Mouse (Mus musculus) hindbrain, postnatal 0 days (tissue): Measurements from ENCODE around the gene Lix1l. TPM values are rescaled to one million over a fixed set of nuclear protein-coding genes. Genes with fewer than 3 reads are reported as not detected.
"Not testable (repeated sequence)": the region's sequence is repeated elsewhere in the genome, so short reads cannot be mapped to it uniquely, and the experiment has no call there.

Experiments used
- ATAC-seq: fragments of 200-750 bp; cut with Nextera tagmentation; 2 replicates; pipeline ENCODE4 v1.8.0; 2017; ENCODE audit warnings: mild to moderate bottlenecking, moderate TSS enrichment, moderate library complexity
- DNase-seq: peaks from one replicate; pipeline ENCODE4 v3.0.0-alpha.2; 2015; ENCODE audit warnings: low spot score
- H3K27ac ChIP-seq: fragments of 300-500 bp; sonication (generic); 2 replicates; pipeline ENCODE4 v1.5.1; 2014; ENCODE audit warnings: mild to moderate bottlenecking
- H3K27me3 ChIP-seq: fragments of 300-500 bp; sonication (generic); 2 replicates; pipeline ENCODE4 v1.6.1; 2014; ENCODE audit warnings: low read length, mixed read lengths; ENCODE audit not compliant: insufficient read depth
- H3K36me3 ChIP-seq: fragments of 300-500 bp; sonication (generic); 2 replicates; pipeline ENCODE4 v1.6.1; 2014; ENCODE audit warnings: low read length, mixed read lengths; ENCODE audit not compliant: insufficient read depth
- H3K4me1 ChIP-seq: fragments of 300-500 bp; sonication (generic); 2 replicates; pipeline ENCODE4 v1.6.1; 2014; ENCODE audit warnings: antibody characterized with exemption, low read length, mixed read lengths; ENCODE audit not compliant: insufficient read depth
- H3K4me2 ChIP-seq: fragments of 300-500 bp; sonication (generic); 2 replicates; pipeline ENCODE4 v1.6.1; 2014; ENCODE audit warnings: low read depth, mild to moderate bottlenecking, low read length, moderate library complexity, mixed read lengths
- H3K4me3 ChIP-seq: fragments of 300-500 bp; sonication (generic); 2 replicates; pipeline ENCODE4 v1.5.1; 2014; ENCODE audit warnings: low read length
- H3K9ac ChIP-seq: fragments of 300-500 bp; sonication (generic); replicated peaks from 2 replicates; pipeline ENCODE4 v1.6.1; 2014; ENCODE audit warnings: mild to moderate bottlenecking, low read length, moderate library complexity, mixed read lengths
- H3K9me3 ChIP-seq: fragments of 300-500 bp; sonication (generic); 2 replicates; pipeline ENCODE4 v1.6.1; 2016; ENCODE audit warnings: low read length, mixed read lengths
- CTCF ChIP-seq: IDR thresholded peaks from 2 replicates; pipeline ENCODE4 v1.5.1; 2016; ENCODE audit warnings: antibody characterized with exemption, control low read depth, low read depth
- WGBS: fragments of 180-500 bp; shearing (Covaris S2); extraction: QIAGEN DNeasy Blood & Tissue Kit; methylation state at CpG from one replicate; pipeline ENCODE4 v1.1.7; 2014; 5-methylcytosine and 5-hydroxymethylcytosine counted together
- polyA plus RNA-seq: library from polyadenylated mRNA; unstranded; fragments of >200 nt; fragmentation: Nextera tagmentation; extraction: Ambion mirVana; gene quantifications from 2 replicates; pipeline ENCODE4 v1.2.1, GENCODE M21; 2015
- total RNA-seq: library from RNA; depleted of rRNA; stranded (reverse); fragments of >200 nt; gene quantifications from 2 replicates; pipeline ENCODE4 v1.2.3, GENCODE M21; 2014

Lix1l gene
- total and polyA plus RNA-seq, 2 experiments from 2014 or later, result 3.9 to 48.4 TPM

DNA sequence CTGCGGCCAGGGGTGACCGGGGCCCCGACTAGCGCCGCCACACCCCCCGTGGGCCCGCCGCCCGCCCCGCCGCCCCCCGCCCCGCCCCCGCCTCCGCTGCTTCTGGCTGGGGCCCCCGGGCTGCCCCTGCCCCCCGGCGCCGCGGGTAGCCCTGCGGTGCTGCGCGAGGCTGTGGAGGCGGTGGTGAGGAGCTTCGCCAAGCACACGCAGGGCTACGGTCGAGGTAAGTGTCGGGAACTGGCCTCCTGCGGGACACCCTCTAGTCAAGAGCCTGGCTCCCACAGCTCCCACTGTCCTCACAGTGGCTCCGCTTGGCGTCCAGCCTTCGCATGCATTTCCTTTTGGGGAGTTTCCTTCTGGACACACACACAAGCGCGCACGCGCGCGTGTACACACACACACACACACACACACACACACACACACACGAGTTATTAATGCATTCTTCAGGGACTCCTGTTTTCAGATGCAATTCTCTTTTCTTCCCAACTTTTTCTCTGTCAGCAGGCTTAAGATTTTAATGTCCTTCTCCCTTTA, 370 bp downstream of the Lix1l start:
- DNase-seq (peak; percentile 81), ATAC-seq (peak; percentile 32)
- under 1% methylated on average over 29 of the region's 40 CpGs for WGBS
- Histone ChIP-seq H3K4me3 (peak overlapping the region; percentile 83), H3K27ac (peak overlapping the region; percentile 95), H3K4me1 (peaks cover 39% of the 10 kb centered on the region), H3K9me3 (no peaks in the 10 kb centered on the region), H3K27me3 (no peaks in the 10 kb centered on the region), H3K36me3 (no peaks in the 10 kb centered on the region), H3K4me2 (peak overlapping the region; percentile 74), H3K9ac (peak overlapping the region; percentile 83)
- no peak for TF ChIP-seq CTCF

- no peaks in the 10 kb centered on the region for H3K9me3 ChIP-seq
- peak; percentile 76 for DNase-seq
- TF ChIP-seq CTCF, result no peak
- ATAC-seq, result no peak
- H3K4me1 ChIP-seq, result peaks cover 38% of the 10 kb centered on the region
- H3K9ac ChIP-seq, result peak overlapping the region; percentile 83
- peak overlapping the region; percentile 74 for H3K4me2 ChIP-seq
- peak overlapping the region; percentile 83 for H3K4me3 ChIP-seq
- H3K27ac ChIP-seq, result peak overlapping the region; percentile 95
- no peaks in the 10 kb centered on the region for H3K27me3 ChIP-seq
- no peaks in the 10 kb centered on the region for H3K36me3 ChIP-seq
- WGBS, result 6% methylated on average over 10 of the region's 10 CpGs
Measured at GRCm38 (mm10) chr3:96601941-96602703, 1.2 kb downstream of the Lix1l start.

GRCm38 (mm10) chr3:96602704-96603084, 1.7 kb downstream of the Lix1l start:
- no peak for TF ChIP-seq CTCF
- peak overlapping the region; percentile 83 for H3K9ac ChIP-seq
- peak overlapping the region; percentile 95 for H3K27ac ChIP-seq
- no peaks in the 10 kb centered on the region for H3K36me3 ChIP-seq
- no peaks in the 10 kb centered on the region for H3K9me3 ChIP-seq
- 16% methylated on average over 5 of the region's 5 CpGs for WGBS
- H3K4me3 ChIP-seq, result peak overlapping the region; percentile 83
- DNase-seq (no peak), ATAC-seq (no peak)
- peak overlapping the region; percentile 74 for H3K4me2 ChIP-seq
- peaks cover 33% of the 10 kb centered on the region for H3K4me1 ChIP-seq
- no peaks in the 10 kb centered on the region for H3K27me3 ChIP-seq

DNA sequence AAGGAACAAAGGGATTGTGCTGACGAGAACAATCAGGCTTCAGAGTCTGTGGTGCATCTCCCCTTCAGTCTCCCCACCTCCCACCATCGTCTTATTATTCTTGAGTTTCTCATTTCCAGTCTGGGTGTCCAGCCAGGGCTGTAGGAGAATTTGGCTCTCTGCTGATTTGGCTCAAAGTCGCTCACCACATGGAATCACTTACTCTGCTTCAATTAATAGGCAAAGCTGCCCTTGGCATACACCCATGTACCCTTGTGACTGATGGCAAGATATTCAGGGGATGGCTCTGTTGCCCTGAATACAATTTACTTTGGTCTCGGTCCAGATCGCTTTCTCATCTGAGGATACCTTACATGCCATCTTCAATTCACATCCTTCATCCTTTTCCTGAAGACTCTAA, 2.4 kb downstream of the Lix1l start:
- WGBS, result 14% methylated on average over 5 of the region's 5 CpGs
- H3K4me1 ChIP-seq, result peaks cover 27% of the 10 kb centered on the region
- peak overlapping the region; percentile 95 for H3K27ac ChIP-seq
- H3K27me3 ChIP-seq, result no peaks in the 10 kb centered on the region
- H3K4me3 ChIP-seq, result peak overlapping the region; percentile 83
- no peak for TF ChIP-seq CTCF
- DNase-seq (peak; percentile 83), ATAC-seq (no peak)
- H3K9me3 ChIP-seq, result no peaks in the 10 kb centered on the region
- H3K9ac ChIP-seq, result peak overlapping the region; percentile 83
- no peaks in the 10 kb centered on the region for H3K36me3 ChIP-seq
- peak overlapping the region; percentile 74 for H3K4me2 ChIP-seq

GRCm38 (mm10) chr3:96606007-96606406, 5.1 kb downstream of the Lix1l start:
- not testable (repeated sequence) for H3K9me3 ChIP-seq, H3K27me3 ChIP-seq, ATAC-seq, H3K4me2 ChIP-seq, DNase-seq, H3K4me3 ChIP-seq, H3K9ac ChIP-seq, H3K27ac ChIP-seq, H3K36me3 ChIP-seq
- WGBS, result 86% methylated on average over 3 of the region's 4 CpGs
- H3K4me1 ChIP-seq, result peaks cover 19% of the 10 kb centered on the region

DNA sequence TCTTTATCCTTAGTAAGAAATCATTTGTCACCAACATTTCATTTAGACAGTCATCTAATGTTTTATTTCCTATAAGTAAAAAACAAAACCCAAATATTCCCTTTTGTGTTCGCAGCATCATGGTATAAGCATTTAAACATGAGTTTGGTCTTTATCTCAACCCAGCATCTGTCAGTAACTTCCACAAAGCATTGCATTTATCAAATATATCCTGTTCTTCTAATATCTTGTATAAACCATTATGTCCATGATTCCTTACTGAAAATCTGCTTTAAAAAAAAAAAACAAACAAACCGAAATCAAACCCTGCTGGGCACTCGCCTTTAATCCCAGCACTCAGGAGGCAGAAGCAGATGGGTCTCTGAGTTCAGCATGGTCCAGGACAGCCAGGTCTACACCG, 5.7 kb downstream of the Lix1l start:
- 85% methylated on average over 4 of the region's 4 CpGs for WGBS
- DNase-seq (no peak), ATAC-seq (no peak)
- no peak overlapping the region for H3K4me3 ChIP-seq
- H3K9me3 ChIP-seq, result no peaks in the 10 kb centered on the region
- H3K9ac ChIP-seq, result no peak overlapping the region
- H3K27ac ChIP-seq, result no peak overlapping the region
- H3K4me2 ChIP-seq, result no peak overlapping the region
- H3K4me1 ChIP-seq, result peaks cover 19% of the 10 kb centered on the region
- no peak for TF ChIP-seq CTCF
- H3K36me3 ChIP-seq, result no peaks in the 10 kb centered on the region
- no peaks in the 10 kb centered on the region for H3K27me3 ChIP-seq

- H3K36me3 ChIP-seq, result peaks cover 44% of the 10 kb centered on the region
- no peak overlapping the region for H3K4me3 ChIP-seq
- ATAC-seq, result no peak
- H3K4me2 ChIP-seq, result no peak overlapping the region
- no peak for TF ChIP-seq CTCF
- H3K9me3 ChIP-seq, result no peaks in the 10 kb centered on the region
- DNase-seq, result no peak
- H3K27me3 ChIP-seq, result no peaks in the 10 kb centered on the region
- H3K27ac ChIP-seq, result no peak overlapping the region
- H3K9ac ChIP-seq, result no peak overlapping the region
- H3K4me1 ChIP-seq, result no peaks in the 10 kb centered on the region
- 88% methylated on average over 3 of the region's 3 CpGs for whole genome bisulfite sequencing
Measured at GRCm38 (mm10) chr3:96617941-96618340, 17.0 kb downstream of the Lix1l start.
